Mouse (Mus musculus): ENCODE results near the gene Hist1h2ad. TPM values are rescaled to one million over a fixed set of nuclear protein-coding genes. Genes with fewer than 3 reads are reported as not detected.
"Not testable (repeated sequence)": the region's sequence is repeated elsewhere in the genome, so short reads cannot be mapped to it uniquely, and the experiment has no call there.

Hist1h2ad gene
- polyA plus RNA-seq, 1 experiment from 2014 or later = not detected

DNA sequence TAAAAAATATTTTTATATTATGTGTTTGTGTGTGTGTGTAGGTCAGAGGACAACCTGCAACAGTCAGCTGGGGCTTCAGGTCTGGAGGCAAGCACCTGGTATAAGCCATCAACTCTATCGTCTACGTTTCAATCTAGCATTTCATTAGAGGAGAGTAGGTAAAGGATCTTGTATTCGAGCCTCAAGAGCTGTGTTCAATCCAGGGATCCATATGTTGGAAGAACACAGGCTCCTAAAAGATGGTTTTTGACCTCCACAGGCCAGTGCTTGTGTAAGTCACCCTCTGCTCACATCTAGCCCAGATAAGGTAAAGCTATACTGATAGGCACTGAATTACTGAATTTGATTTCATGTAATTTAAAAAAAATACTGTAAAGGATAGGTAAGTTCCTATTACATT lies 17.3 kb upstream of the Hist1h2ad start:
- no peaks in the 10 kb centered on the region for H3K9me3 ChIP-seq
- no peak for ATAC-seq (ENCODE audit: low FRiP score, low read depth)
- H3K9ac ChIP-seq = no peak overlapping the region
- H3K4me3 ChIP-seq = no peak overlapping the region
- H3K27me3 ChIP-seq = no peaks in the 10 kb centered on the region
- 0 out of 2 replicates have a peak overlapping the region, but pooled peaks have one; percentile 11 for H3K27ac ChIP-seq (replicated peaks)
- H3K36me3 ChIP-seq = no peaks in the 10 kb centered on the region
- peaks cover 32% of the 10 kb centered on the region for H3K4me1 ChIP-seq (replicated peaks)
- WGBS = 75% methylated on average over 3 of the region's 3 CpGs
- 0 out of 2 replicates have a peak overlapping the region, but pooled peaks have one; percentile 100 for H3K4me2 ChIP-seq

DNA sequence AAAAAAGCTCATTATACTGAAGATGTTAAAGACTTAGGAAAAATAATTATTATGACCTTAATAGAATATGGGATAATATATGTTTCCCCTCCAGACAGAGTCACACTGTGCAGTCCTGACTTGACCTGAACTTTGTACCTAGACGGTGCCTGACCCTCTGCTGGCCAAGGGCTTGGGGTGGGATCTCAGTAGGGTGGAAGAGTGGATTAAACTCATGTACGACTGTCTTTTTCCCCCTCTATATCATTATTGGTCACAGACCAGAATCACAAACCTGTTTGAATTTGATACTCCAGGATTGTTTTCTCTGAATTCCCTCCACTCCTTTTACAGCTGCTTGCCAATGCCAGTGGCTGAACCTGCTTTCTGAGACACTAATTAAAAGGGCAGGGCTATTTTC lies 13.5 kb upstream of the Hist1h2ad start:
- not testable (repeated sequence) for H3K9me3 ChIP-seq; H3K4me3 ChIP-seq; H3K27me3 ChIP-seq; H3K9ac ChIP-seq; H3K27ac ChIP-seq (replicated peaks); H3K36me3 ChIP-seq; ATAC-seq (ENCODE audit: low FRiP score, low read depth)
- peaks cover 17% of the 10 kb centered on the region for H3K4me1 ChIP-seq (replicated peaks)
- 0 out of 2 replicates have a peak overlapping the region, but pooled peaks have one; percentile 4 for H3K4me2 ChIP-seq
- WGBS = 24% methylated on average over 2 of the region's 2 CpGs

DNA sequence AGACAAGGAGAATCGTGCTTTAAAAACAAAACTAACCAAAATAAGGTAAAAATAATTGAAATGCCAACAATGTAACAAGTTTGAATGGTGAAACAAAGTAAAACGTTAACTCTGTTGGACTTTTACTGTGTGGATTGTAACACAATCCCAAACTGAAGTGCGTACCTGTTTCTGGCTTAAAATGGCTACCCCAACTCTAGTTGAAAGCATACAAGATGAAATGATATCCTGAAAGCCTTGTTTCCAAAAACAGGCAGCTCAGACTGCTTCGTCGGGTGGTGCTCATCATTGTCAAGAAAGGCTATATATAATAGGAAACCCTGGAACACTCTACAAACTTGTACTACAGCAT lies 12.7 kb upstream of the Hist1h2ad start:
- H3K36me3 ChIP-seq; H3K27me3 ChIP-seq; ATAC-seq (ENCODE audit: low FRiP score, low read depth); H3K9me3 ChIP-seq: not testable (repeated sequence)
- peak overlapping the region; percentile 78 for H3K4me2 ChIP-seq
- H3K27ac ChIP-seq (replicated peaks) = peak overlapping the region; percentile 97
- H3K4me1 ChIP-seq (replicated peaks) = peaks cover 11% of the 10 kb centered on the region
- peak overlapping the region; percentile 49 for H3K4me3 ChIP-seq
- 0% methylated on average over 2 of the region's 5 CpGs for WGBS
- H3K9ac ChIP-seq = peak overlapping the region; percentile 58; the same call in 1 of the 2 replicates

DNA sequence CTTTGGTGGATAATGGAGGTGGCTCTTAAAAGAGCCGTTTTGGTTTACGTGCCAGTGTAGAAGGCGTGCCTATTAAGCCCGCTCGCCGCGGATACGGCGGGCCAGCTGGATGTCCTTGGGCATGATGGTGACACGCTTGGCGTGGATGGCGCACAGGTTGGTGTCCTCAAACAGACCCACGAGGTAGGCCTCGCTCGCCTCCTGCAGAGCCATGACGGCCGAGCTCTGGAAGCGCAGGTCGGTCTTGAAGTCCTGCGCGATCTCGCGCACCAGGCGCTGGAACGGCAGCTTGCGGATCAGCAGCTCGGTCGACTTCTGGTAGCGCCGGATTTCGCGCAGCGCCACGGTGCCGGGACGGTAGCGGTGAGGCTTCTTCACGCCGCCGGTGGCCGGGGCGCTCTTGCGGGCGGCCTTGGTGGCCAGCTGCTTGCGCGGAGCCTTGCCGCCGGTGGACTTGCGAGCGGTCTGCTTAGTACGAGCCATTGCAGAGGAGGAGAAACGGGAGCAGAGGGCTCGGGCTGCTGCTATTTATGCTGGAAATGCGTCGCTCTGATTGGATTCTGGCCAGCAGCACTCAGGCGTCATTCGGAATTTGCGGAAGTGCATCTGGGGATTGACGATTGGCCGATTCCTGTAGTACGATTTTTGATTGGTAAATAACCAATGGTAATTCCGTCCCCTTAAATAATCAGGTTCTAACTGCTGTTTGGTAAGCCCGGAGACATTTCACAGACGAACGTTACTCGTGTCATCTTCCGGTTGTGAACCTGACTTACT lies 12.1 kb upstream of the Hist1h2ad start, which contains the start of gene Hist1h3e:
Gene Hist1h3e (minus strand): TSS at position 487 of the 777 bp plus-strand sequence.
- not testable (repeated sequence) for H3K36me3 ChIP-seq; H3K27me3 ChIP-seq; H3K9me3 ChIP-seq; H3K4me1 ChIP-seq (replicated peaks)
- Histone ChIP-seq H3K27ac (replicated peaks) (peak within 1 kb of the TSS; percentile 97), H3K4me2 (peak within 1 kb of the TSS; percentile 78), H3K9ac (peak within 1 kb of the TSS; percentile 58), H3K4me3 (peak within 1 kb of the TSS; percentile 49)
- ATAC-seq (ENCODE audit: low FRiP score, low read depth) = peak; percentile 97
- under 1% methylated on average over 53 of the region's 67 CpGs for WGBS

DNA sequence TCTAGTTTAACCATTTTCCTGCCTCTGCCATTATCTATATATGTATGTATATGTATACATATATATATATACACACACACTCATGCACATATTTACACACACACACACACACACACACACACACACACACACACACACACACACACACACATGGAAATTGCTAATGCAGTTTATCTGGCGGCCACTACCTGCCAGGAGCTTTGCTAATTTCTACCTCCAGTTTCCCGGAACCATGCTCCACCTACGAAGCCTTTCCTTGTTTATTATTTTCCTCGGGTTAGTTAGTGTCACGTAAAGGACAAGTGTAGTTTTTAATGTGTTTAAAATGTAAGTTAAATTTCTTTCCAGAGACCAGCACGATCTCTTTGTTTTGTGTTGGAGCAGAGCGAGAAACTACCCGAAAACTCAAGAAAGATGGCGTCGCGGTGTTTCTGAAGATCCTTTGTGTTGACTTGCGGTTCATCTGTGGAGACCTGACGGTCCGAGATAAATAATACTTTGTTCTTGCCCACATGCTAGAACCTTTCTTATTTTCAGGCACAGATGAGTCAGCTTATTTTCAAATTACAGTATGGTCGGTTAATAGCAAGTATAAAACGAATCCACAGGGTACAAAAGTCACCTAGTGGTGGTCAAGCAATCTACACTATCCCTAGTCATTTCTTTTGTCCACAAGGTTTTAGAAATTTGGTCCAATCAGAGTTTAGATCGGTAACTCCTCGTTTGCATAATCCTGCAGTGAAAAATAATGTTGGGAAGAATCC lies 11.3 kb upstream of the Hist1h2ad start:
- Histone ChIP-seq H3K36me3 (no peaks in the 10 kb centered on the region), H3K9ac (peak overlapping the region; percentile 58)

DNA sequence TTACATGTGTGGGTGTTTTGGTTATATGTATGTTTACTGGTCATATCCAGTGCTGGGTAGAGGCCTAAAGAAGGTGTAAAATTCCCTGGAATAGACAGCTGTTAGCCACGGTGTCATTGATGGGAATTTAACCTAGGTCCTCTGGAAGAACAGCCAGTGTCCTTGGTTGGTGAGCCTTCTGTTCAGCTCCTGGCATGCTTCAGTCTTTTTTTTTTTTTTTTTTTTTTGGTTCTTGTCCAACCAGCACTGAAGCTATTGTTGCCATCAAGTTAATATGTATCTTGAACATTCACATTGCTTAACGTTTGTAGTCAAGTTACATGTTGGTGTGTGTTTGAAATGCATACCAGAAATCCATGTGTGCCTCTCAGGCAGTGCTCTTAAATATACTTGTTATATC lies 9.7 kb upstream of the Hist1h2ad start:
- Histone ChIP-seq H3K27me3 (no peaks in the 10 kb centered on the region), H3K9ac (no peak overlapping the region), H3K27ac (replicated peaks) (no peak overlapping the region), H3K4me3 (no peak overlapping the region), H3K4me2 (no peak overlapping the region), H3K36me3 (no peaks in the 10 kb centered on the region), H3K9me3 (no peaks in the 10 kb centered on the region), H3K4me1 (replicated peaks) (peaks cover 8% of the 10 kb centered on the region)
- WGBS = 84% methylated on average over 2 of the region's 2 CpGs
- ATAC-seq (ENCODE audit: low FRiP score, low read depth) = no peak

More for the DNA sequence above, 11.3 kb upstream of the Hist1h2ad start:
- peak overlapping the region; percentile 97 for H3K27ac ChIP-seq (replicated peaks)
- H3K4me3 ChIP-seq = peak overlapping the region; percentile 49
- H3K4me2 ChIP-seq = peak overlapping the region; percentile 78
- ATAC-seq (ENCODE audit: low FRiP score, low read depth) = peak; percentile 68
- no peaks in the 10 kb centered on the region for H3K9me3 ChIP-seq
- no peaks in the 10 kb centered on the region for H3K27me3 ChIP-seq
- WGBS = 3% methylated on average over 18 of the region's 18 CpGs
- H3K4me1 ChIP-seq (replicated peaks) = peaks cover 7% of the 10 kb centered on the region

DNA sequence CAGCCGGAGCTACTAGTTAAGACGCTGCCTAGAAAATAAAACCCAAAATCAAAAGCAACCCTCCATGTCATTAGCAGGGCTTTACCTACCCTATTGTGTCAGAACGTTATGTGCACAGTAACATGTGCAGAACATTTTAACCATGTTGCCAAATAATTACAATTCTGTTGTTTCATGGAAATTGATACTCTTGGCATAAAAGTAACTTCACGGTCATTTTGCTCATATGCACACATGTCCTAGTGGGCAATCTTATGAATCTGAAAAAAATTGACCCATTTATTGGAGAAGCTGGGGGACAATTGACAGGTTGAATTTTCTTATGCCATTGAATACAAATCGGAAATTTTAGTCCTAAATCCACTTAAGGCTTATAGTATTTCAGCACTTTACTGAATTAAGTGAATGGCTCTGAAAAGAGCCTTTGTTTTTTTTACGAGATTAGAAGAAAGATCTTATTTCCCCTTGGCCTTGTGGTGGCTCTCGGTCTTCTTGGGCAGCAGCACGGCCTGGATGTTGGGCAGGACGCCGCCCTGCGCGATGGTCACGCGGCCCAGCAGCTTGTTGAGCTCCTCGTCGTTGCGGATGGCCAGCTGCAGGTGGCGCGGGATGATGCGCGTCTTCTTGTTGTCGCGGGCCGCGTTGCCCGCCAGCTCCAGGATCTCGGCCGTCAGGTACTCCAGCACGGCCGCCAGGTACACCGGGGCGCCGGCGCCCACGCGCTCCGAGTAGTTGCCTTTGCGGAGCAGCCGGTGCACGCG lies 3.7 kb upstream of the Hist1h2ad start:
- Histone ChIP-seq H3K4me1 (replicated peaks) (peaks cover 30% of the 10 kb centered on the region), H3K27ac (replicated peaks) (peak overlapping the region; percentile 96), H3K4me3 (peak overlapping the region; percentile 44), H3K9ac (peak overlapping the region; percentile 49), H3K4me2 (peak overlapping the region; percentile 58)
- H3K27me3 ChIP-seq; H3K36me3 ChIP-seq; H3K9me3 ChIP-seq; ATAC-seq (ENCODE audit: low FRiP score, low read depth): not testable (repeated sequence)
- 1% methylated on average over 28 of the region's 41 CpGs for WGBS

DNA sequence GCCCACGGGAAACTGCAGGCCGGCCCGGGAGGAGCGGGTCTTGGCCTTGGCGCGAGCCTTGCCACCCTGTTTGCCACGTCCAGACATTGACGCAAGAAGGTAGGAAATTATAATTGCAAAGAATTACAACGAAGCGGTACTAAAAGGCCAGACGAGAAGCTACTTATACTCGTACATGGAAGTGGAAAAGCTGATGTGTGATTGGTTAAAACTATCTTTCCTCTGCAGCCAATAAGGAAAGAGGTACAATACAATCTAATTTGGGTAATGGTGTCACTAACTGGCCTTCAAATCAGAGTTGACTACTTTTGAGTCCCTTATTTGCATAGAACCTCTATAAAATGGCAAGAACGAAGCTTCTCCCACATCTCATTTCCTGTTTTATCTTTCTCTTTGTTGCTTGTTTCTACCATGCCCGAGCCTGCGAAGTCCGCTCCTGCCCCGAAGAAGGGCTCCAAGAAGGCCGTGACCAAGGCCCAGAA lies 3.1 kb upstream of the Hist1h2ad start, which contains the start of the genes Hist1h2ae and Hist1h2bg:
Gene Hist1h2ae (minus strand): TSS at position 199 of the 482 bp plus-strand sequence.
Gene Hist1h2bg (plus strand): TSS at position 375 of the 482 bp plus-strand sequence.
- Histone ChIP-seq H3K4me2 (peak within 1 kb of the TSS; percentile 58), H3K27me3 (no peaks in the 10 kb centered on the region), H3K36me3 (no peaks in the 10 kb centered on the region), H3K9me3 (no peaks in the 10 kb centered on the region), H3K9ac (peak within 1 kb of the TSS; percentile 50), H3K27ac (replicated peaks) (peak within 1 kb of the TSS; percentile 96), H3K4me3 (peak within 1 kb of the TSS; percentile 44), H3K4me1 (replicated peaks) (peaks cover 32% of the 10 kb centered on the region)
- peak; percentile 96 for ATAC-seq (ENCODE audit: low FRiP score, low read depth)
- WGBS = 0% methylated on average over 18 of the region's 18 CpGs

DNA sequence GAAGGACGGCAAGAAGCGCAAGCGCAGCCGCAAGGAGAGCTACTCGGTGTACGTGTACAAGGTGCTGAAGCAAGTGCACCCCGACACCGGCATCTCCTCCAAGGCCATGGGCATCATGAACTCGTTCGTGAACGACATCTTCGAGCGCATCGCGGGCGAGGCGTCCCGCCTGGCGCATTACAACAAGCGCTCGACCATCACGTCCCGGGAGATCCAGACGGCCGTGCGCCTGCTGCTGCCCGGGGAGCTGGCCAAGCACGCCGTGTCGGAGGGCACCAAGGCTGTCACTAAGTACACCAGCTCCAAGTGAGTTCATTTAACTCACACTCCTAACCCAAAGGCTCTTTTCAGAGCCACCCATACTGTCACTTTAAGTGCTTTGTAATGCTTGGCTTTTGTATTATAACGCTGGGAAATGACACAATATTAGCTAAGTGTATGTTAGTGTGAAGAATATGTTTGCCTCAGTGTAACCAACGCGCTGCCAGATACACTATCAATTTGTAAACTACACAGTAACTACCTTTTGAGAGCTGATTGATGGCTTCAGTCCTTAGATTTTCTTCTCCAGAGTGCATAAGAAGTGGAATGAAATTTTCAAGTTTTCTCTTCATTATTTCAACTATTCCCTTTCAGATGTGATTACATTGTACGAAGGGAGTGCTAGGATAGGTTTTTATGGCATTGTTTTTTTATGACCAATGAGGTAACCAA lies 2.5 kb upstream of the Hist1h2ad start:
- H3K9ac ChIP-seq = peak overlapping the region; percentile 50
- H3K36me3 ChIP-seq; H3K9me3 ChIP-seq; ATAC-seq (ENCODE audit: low FRiP score, low read depth); H3K27me3 ChIP-seq: not testable (repeated sequence)
- H3K4me2 ChIP-seq = peak overlapping the region; percentile 58
- peak overlapping the region; percentile 96 for H3K27ac ChIP-seq (replicated peaks)
- H3K4me3 ChIP-seq = peak overlapping the region; percentile 44
- peaks cover 38% of the 10 kb centered on the region for H3K4me1 ChIP-seq (replicated peaks)
- under 1% methylated on average over 18 of the region's 34 CpGs for WGBS

DNA sequence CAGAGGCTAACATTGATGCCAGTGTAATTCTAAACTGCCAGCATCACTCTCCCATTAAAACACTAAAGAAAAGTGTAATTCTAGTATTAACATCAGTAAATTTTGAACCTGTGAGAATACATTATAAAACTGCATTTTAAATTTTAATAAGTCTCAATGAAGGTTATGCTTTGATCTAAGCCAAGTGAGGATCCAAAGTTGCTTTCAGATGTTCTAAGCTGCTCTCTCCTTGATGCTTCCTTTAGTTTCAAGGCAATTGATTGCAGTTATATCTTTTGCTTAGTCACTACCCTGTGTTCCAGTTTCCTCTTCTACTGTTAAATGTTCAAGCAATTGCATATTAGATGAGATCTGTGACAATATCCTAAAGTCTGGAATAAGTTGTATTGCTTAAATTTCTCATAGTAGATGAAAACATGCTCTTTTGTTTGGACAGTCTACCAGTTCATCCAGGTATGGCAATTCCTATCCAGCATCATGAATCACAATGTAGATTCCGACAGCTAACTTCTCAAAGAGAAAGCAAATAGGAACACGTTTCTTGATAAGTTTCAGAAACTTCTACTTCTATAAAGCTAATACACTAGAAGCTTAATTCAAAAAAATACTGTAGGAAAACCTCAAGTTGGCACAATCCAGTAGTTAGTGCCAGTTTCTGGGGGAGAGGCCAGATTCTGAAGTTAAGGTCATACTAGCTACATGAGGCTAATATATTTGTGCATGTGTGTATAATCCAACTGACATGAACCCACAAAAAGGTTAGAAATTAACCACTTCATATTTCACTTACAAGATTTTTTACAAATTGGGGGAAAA lies 1.8 kb upstream of the Hist1h2ad start:
- Histone ChIP-seq H3K27me3 (no peaks in the 10 kb centered on the region), H3K27ac (replicated peaks) (peak overlapping the region; percentile 96), H3K36me3 (no peaks in the 10 kb centered on the region), H3K4me1 (replicated peaks) (peaks cover 41% of the 10 kb centered on the region), H3K4me2 (peak overlapping the region; percentile 58), H3K9ac (peak overlapping the region; percentile 50), H3K9me3 (no peaks in the 10 kb centered on the region), H3K4me3 (peak overlapping the region; percentile 44)
- ATAC-seq (ENCODE audit: low FRiP score, low read depth) = no peak
- 43% methylated on average over 2 of the region's 2 CpGs for WGBS

All from hindbrain, embryonic 15.5 days (tissue).